Mouse (Mus musculus) lung, postnatal 36 days (tissue): ENCODE results near the gene Pde4d.
"Not testable (repeated sequence)": the region's sequence is repeated elsewhere in the genome, so short reads cannot be mapped to it uniquely, and the experiment has no call there.

ENCODE experiments used
- DNase-seq: peaks from one replicate; pipeline ENCODE4 v3.0.0; 2022; ENCODE audit warnings: mixed read lengths

Pde4d gene

GRCm38 (mm10) chr13:108714032-108714431, 264.3 kb downstream of the Pde4d start:
- no peak for DNase-seq

- DNase-seq, result no peak
Observed at GRCm38 (mm10) chr13:108715029-108715428, 265.3 kb downstream of the Pde4d start.

GRCm38 (mm10) chr13:108722234-108722633, 272.5 kb downstream of the Pde4d start:
- DNase-seq, result peak; percentile 39

GRCm38 (mm10) chr13:108734356-108734755, 284.6 kb downstream of the Pde4d start:
- DNase-seq, result not testable (repeated sequence)

- DNase-seq, result no peak
Observed at GRCm38 (mm10) chr13:108751155-108751840, 301.6 kb downstream of the Pde4d start.

- no peak for DNase-seq
Observed at GRCm38 (mm10) chr13:108757477-108757876, 307.7 kb downstream of the Pde4d start.

- no peak for DNase-seq
Observed at GRCm38 (mm10) chr13:108758331-108758730, 308.6 kb downstream of the Pde4d start.

GRCm38 (mm10) chr13:108759140-108759539, 309.4 kb downstream of the Pde4d start:
- no peak for DNase-seq

GRCm38 (mm10) chr13:108763295-108763694, 313.5 kb downstream of the Pde4d start:
- DNase-seq, result no peak

GRCm38 (mm10) chr13:108766020-108766727, 316.4 kb downstream of the Pde4d start:
- DNase-seq, result peak; percentile 36

- DNase-seq, result no peak
Observed at GRCm38 (mm10) chr13:108769465-108770056, 319.8 kb downstream of the Pde4d start.

GRCm38 (mm10) chr13:108772386-108772785, 322.6 kb downstream of the Pde4d start:
- no peak for DNase-seq

GRCm38 (mm10) chr13:108774981-108775380, 325.2 kb downstream of the Pde4d start:
- peak; percentile 39 for DNase-seq

- peak; percentile 15 for DNase-seq
Observed at GRCm38 (mm10) chr13:108775882-108776281, 326.1 kb downstream of the Pde4d start.

GRCm38 (mm10) chr13:108797620-108798019, 347.9 kb downstream of the Pde4d start:
- DNase-seq, result not testable (repeated sequence)

- DNase-seq, result no peak
Observed at GRCm38 (mm10) chr13:108809191-108809590, 359.4 kb downstream of the Pde4d start.

GRCm38 (mm10) chr13:108812956-108813355, 363.2 kb downstream of the Pde4d start:
- peak; percentile 27 for DNase-seq

- DNase-seq, result no peak
Observed at GRCm38 (mm10) chr13:108819846-108820408, 370.2 kb downstream of the Pde4d start.

- no peak for DNase-seq
Observed at GRCm38 (mm10) chr13:108820487-108820886, 370.7 kb downstream of the Pde4d start.

GRCm38 (mm10) chr13:108821270-108821669, 371.5 kb downstream of the Pde4d start:
- DNase-seq, result no peak

- no peak for DNase-seq
Observed at GRCm38 (mm10) chr13:108824638-108825310, 375.0 kb downstream of the Pde4d start.

- DNase-seq, result no peak
Observed at GRCm38 (mm10) chr13:108825501-108825900, 375.8 kb downstream of the Pde4d start.

- no peak for DNase-seq
Observed at GRCm38 (mm10) chr13:108834197-108834596, 384.4 kb downstream of the Pde4d start.
